Mouse (Mus musculus): ENCODE results near the gene Lpar6.

Lpar6 gene

DNA sequence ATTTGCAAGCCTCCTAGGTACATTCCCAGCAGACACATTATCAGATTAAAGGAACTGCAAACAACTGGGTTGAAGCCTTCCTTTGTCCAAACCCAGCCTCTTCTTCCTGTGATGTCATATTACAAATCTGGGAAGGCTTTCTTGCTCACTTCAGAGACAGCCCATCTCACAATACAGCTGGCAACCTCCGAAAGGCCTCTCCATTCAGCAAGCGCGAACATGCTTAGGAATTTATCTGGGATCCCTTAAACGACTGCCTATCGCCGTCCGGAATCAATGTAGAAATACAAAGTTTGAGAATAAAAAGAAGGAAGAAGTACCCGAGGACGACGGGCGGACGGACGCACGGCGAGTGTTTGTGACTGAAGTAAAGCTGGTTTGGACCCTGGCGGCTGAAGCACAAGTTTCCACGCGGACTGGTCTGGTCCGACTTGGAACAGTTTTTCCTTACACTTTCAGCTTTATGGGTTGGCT lies at the start of gene Lpar6:
Gene Lpar6 (plus strand): TSS at position 48 of the 474 bp plus-strand sequence.
- peak; percentile 14 for DNase-seq

DNA sequence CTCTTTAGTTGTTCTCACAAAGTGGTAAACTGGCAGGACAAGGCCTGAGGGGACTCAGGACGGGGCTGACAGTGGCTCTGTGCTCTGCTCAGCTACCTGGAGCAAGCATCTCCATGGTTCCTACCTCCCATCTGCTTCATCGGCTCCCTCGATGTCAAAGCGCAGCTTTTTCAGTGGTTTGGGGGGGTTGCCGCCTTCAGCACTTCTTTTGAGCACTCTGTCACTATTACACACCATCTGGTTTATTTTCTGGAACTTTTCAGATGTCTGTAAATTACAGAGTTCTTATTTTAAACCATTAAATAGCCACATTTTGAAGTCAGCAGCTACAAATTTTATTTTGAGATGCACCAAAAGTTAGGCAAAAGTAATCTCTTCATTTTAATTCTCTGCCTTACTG lies 38.6 kb upstream of the Lpar6 start:
- no peak for DNase-seq

DNA sequence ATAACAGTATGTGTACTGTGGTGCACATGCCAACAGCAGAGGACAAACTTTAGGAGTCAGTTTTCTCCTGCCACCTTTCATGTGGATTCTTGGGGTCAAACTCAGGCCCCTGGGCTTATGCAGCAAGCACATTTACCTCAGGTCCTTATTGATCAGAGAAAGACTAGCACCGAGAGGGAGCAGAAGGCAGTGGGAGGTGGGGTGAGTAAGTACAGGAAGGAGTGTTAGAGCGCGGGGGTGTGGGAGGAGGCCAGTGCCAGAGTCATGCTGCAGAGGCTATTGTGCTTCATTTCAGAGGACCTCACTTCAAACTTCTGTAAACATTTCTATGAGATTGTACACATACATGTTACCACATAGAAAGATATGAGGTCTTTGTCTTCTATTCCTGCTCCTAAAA lies 36.2 kb upstream of the Lpar6 start:
- DNase-seq, result peak; percentile 40

DNA sequence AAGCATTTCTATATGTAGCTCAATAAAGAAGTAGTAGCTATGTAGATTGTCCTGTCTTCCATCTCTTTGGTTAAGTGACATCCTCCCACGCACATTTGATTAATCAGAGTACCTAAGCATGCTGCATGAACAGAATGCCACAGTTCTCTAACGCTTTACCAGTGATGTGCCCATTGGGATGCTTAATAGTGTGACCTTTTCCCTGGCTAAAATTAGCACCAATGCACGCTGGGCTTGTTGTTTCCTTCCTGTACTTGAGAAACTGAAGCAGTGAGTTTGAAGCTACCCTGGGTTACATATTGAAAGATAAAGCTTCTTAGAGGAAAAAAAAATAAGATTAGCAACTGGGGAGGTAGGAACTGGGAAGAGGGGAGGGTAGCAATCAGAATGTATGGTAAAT lies 33.7 kb upstream of the Lpar6 start:
- no peak for DNase-seq

DNA sequence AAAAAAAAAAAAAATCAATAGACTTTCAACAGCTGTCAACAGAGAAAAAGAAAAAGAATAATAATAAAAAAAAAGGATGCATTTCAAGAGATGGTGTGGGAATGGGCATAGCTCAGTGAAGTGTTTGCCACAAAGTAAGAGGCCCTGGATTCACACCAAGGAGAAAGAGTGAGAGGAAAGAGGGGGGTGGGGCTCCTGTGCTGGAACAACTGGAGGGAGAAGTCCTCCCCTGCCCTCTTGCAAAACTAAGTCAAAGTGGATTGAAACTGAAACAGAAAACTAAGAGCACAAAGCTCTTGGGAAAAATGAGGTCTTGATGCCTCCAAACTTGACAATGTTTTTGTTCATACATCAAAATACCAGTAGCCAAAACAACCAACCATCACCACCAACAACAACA lies 28.4 kb upstream of the Lpar6 start:
- no peak for DNase-seq

DNA sequence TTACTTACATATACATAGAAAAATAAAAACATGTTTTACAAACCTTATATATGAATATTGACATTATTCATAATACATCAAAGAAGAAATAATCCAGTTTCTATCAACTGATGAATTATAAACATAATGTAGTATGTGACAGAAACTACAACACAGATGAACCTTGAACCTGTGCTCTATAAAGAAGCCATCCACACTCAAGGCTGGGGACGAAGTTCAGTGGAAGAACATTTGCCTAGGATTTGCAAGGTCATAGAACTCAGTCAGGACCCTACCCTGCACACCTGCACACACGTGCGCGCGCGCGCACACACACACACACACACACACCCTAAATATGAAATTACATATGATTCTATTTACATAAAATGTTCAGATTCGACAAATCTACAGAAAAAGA lies 27.5 kb upstream of the Lpar6 start:
- DNase-seq, result no peak

DNA sequence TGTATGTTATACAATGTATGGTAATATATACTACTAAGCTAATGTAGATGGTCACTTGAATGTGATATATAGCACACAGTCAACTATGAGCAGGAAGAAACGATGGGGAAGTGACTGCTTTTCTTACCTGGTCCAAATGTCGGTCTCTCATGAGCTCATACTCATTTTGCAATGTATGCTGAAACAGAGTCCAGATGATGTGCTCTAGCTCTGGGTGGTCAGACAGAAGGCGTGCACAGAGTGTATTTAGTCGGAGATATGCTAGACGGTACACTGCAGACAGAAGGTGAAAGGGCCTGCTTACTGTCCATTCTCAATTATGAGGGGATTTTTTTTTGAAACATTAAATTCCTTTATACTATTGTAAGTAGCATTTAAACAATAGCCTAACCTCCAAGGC lies 26.2 kb upstream of the Lpar6 start:
- no peak for DNase-seq

DNA sequence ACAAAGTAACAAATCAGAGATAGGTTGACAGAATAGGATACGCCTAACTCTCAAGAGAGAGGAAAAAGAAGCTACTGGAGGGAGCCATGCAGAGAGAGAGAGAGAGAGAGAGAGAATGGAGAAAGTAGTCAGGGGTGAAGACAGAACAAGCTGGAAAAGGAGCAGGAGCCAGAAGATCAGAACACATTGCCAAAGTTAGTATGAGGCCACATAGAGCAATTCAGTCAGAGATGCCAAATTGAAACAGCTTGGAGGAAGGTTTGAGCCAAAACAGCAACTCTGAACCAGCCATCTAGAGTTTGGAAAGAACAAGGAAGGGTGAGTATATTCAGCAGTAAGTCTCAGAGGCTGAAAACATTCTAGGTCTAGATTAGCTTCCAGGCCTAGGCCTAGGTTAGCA lies 20.6 kb upstream of the Lpar6 start:
- DNase-seq, result no peak

DNA sequence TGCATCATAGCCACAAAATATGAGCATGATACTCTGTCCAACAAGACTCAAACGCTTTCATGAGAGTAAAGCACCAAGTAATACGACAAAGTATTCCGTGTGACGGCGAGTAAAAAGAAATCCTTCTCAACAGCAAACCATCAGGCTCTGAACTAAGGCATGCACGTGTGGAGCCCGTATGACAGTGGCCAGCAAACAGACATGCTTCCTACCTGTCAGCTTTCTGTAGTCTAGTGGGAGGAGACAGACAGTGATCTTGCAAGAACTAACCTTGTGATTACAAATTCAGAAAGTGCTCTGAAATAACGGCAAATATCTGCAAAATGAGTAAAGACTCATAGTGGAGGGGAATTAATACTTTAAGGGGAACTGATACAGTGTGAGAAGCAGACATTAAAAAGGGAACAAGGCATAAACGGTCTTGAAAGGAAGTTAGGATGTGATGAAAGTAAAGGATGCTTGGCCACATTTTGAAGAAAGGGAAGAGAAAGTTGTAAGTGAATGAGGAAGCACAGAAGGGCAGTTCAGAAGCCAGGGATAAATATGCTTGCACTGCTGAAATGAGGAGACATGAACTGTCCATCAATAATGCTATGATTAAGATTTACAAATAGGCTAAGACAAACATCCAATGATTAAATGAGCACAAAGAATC lies 15.3 kb upstream of the Lpar6 start:
- no peak for DNase-seq

DNA sequence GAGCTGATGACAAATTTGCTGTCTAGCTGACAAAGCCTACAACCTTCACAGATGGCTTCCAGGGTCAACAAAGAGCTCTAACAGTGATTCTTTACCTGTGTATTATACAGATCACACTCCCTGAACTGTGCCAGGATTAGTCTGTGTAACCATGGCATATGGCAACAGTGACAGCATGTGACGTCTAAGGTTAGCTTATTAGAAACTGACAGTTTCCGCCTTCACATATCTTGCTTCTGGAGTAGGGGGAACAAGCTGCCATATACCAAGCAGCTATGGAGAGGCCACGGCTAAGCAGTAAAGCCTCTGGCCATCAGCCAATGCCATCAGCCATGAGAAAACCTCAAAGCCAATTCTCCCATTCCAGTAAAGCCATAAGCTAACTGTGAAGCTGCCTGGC lies 11.3 kb upstream of the Lpar6 start:
- no peak for DNase-seq

DNA sequence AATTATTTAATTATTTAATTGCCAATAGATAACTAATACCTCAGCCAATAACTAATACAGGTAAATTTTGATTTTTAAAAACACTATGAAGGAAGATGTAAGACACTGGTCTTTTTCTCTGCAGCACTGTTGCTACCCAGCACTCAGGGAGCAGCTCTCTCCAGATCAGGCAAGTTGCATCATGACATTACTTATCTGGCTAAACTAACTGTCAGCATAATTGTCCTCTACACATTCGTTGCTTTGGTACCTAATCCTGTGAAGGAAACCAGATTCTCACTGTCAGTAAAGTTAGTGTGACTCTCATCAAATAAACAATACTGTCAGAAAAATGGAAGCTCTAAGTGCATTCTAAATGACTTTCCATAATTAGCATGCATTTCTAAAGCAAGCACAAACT lies 10.8 kb upstream of the Lpar6 start:
- no peak for DNase-seq

DNA sequence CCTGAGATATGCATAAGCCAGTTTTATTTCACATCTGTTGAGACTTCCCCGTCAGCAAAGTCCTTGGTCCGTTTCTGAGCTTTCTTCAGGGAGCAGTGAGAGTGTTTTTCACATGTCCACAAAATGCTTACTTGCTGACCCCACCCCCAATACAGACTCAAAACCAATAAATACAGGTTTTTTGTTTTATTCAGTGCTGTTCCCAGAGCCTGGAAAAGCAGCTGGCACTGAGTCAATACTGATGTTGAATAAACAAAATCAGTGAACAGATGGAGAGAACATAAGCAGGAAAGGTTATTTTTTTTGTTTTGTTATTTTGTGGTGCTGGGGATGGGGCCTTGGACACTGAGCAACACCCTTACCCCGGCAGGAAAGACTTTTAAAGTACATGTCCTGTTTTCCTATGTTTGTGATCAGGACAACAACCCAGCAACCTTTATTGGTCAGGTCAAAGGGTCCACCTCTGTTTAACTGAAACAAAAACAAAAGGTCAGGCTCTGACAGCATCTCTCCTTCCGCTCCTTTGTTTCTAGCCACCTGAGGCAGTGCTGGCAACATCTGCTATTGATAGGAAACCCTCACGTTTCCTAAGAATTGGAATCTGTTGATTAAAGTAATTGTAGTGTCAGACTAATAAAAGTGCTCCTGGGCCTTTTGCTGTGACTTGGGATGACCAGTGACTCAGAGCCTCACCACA lies 6.3 kb upstream of the Lpar6 start:
- no peak for DNase-seq

DNA sequence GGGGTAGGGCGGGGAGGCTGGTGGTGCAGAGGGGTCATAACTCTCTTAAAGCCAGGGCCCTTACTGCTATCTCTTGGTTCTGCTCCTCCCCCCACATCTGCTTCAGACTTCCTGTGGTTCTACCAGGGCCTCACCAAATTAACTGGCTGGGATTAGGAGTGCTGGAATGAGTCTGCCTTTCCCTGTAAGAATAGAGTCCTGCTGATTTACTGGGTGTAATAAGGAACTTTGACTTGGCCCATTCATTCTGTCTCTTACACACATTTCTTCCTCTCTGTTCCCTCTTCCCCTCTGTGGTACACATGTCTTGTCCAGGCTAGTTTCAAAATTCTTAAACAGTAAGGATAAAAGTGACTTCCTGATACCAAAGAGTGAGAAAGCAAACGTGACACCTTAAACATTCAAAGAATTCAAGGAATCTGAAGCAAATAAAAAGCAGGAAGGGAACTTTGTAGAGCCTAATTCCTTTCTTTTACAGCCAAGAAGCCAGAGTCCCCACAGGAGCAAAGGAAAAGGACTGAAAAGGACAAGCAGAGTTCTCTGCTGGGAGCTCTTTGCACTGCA lies 3.1 kb upstream of the Lpar6 start:
- no peak for DNase-seq

DNA sequence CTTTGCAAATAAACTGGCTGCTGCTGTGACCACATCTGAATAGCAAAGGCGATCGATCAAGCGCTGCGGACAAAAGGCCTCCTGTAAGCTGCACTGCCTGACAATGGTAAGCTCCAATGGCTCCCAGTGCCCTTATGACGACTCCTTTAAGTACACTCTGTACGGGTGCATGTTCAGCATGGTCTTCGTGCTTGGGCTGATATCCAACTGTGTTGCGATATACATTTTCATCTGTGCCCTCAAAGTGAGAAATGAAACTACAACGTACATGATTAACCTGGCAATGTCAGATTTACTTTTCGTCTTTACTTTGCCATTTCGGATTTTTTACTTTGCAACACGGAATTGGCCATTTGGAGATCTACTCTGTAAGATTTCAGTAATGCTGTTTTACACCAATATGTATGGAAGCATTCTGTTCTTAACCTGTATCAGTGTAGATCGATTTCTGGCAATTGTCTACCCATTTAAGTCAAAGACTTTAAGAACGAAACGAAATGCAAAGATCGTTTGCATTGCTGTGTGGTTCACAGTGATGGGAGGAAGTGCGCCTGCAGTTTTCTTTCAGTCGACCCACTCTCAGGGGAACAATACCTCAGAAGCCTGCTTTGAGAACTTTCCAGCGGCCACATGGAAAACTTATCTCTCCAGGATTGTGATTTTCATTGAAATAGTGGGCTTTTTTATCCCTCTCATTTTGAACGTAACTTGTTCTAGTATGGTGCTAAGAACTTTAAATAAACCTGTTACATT lies 979 bp downstream of the Lpar6 start:
- no peak for DNase-seq

DNA sequence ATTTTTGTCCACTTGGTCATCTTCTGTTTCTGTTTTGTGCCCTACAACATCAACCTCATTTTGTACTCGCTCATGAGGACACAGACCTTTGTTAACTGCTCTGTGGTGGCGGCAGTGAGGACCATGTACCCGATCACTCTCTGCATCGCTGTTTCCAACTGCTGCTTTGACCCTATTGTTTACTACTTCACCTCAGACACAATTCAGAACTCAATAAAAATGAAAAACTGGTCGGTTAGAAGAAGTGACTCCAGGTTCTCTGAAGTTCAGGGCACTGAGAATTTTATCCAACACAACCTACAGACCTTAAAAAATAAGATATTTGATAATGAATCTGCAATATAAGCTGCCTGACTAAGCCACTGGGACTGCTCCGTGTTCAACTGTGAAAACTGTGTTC lies 1.6 kb downstream of the Lpar6 start:
- DNase-seq, result no peak

DNA sequence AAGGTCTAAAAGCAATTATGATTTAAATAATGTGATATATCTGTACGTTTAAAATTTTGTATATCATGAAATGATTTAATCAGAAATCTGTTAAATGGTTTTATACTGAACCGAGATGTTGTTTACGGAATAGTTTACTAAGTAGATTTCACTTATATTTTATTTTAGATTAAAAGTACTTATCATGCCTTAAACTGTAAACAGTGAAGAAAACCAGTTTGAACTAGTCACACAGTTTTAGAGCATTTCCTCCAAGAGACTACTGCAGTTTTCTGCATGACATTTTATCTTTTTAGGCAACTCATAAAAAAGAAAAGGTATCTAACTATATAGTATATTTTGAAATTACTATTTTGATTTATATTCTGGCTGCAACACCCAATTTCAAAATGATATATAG lies 2.2 kb downstream of the Lpar6 start:
- DNase-seq, result no peak

DNA sequence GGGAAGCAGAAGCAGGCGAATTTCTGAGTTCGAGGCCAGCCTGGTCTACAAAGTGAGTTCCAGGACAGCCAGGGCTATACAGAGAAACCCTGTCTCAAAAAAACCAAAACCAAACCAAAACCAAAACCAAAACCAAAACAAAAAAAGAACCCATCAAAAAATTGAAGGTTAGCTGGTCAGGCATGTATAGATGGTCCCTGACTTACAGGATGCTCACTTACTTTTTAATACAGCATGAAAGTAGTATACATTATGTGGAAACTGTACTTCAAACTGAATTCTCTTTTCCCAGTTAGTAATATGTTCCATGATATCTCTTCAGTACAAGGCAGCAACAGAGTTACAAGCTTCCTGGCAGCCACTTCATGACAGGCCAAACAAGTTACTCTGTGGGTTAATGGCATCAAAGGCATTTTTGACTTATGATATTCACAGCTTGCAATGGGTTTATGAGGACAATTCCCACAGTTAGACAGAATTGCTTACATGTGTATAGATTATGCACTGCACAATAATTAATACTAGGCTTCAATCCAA lies 6.4 kb downstream of the Lpar6 start:
- DNase-seq, result no peak

DNA sequence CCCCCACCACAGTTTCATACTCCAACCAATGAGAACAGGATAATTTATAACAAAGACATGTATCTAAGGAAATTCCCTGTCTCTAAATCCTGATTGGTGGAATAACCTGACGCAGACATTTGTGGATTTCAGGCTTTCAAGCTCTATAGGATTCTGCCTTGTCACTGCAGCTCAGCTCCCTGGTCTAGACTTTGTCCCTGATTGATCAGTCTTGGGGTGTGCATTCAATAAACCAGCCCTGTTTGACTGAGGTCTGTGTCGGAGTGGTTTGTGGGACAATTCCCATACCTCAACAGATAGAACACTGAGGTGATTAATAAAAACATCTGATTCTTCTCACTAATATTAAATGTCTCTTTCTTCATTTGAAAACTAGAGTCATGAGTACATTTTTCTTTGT lies 12.4 kb downstream of the Lpar6 start:
- no peak for DNase-seq

DNA sequence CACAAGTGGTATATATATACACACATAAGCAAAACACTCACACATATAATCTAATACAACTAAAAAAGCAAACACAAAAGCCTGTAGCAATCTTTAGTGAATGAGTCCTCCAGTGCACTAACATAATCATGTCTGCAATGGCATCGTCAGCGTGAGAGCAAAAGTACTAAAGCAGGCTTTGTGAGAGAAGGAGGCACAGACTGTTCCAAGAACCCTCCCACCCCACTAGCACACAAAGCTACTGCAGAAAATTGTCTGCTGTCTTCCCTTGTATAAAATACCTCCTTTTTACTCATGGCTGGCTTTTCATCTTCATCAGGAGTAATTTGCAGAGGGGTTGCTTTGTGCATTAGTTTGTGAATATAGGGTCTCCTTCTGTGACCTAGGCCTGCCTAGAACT lies 14.6 kb downstream of the Lpar6 start:
- peak; percentile 43 for DNase-seq

DNA sequence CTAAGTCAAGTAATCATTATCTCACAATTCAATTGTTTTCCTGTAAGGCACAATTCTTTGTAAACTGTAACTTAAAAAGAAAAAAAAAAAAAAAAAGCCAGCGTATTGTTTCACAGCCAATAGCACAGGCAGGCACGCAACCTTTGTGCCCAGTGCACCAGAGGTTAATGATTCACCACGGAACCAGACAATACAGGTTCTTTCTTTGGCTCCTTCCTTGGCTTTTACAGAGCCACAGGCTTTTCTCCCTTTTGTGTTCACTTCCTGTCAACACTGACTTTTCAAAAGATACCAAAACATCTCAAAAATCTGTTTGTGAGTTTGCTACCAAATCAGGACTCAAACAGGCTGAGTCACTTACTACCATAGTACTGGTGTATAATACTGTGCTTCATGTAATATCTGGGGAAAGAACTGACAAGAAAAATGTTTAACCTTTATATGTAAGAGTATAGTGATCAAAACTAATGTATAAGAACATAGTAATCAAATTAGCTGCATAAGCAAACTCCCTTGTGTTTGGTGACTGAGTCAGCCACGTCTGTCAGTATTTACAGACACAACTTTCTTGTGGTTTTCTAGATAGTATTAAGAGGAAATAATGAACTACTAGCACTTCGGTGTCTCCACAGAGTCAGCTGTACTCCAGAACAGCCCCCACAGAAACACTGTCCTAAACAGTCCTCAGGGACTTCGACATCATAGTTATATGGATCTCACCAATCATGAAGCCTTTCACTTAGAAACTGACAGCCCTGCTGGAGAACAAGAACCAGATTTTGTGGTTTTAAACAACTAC lies 16.0 kb downstream of the Lpar6 start:
- no peak for DNase-seq

DNA sequence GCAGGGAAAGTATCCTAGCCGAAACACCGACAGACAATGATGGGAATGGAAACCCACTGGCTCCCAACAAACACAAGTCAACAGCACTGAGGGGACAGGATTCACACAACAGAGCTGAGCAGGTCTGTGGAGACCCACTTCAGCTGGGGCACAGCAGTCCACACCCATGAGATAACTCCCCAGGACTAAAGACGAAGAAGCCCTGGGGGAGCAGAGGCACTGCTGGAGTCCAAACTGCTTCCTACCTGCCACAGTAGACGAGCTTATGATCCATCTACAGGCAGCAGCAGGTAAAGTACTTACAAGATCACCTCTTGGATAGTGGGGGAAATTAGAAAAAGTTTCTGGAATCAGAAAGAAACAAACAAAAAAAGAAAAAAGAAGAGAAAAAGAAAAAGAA lies 16.7 kb downstream of the Lpar6 start:
- DNase-seq, result no peak

DNA sequence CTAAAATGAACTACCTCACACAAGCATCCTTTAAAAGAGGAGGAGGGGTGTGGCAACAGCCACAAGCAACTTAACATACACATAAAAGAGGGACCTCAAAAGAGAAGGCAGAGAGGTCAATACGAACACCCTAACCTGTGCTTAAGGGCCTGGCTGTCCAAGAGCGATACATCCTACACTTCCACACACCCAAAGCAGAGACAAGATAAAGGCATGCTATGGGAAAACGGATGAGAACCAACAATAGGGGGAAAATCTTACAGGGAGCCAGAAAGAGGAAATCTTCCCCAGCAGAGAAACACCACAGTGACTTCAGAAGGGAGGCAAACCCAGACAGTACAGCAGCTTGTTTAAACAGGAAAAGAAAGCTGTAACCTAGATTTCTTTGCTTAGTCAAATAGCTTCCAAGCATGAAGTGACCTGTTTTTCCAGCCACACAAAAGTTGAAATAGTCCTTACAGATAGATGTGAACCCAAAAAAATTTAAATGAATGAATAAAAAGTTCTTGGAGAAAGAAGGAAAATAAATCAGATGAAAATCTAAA lies 17.8 kb downstream of the Lpar6 start:
- DNase-seq, result no peak
